Mouse (Mus musculus) splenic B cell, adult 2 months (primary cell): ENCODE measurements around the gene Slc38a1.

ENCODE experiments used
- DNase-seq: peaks from one replicate; pipeline ENCODE4 v3.0.0-alpha.2; 2011; ENCODE audit warnings: low read depth, low spot score
- H3K27me3 ChIP-seq: 2 replicates; pipeline ENCODE4 v1.6.1; 2012; ENCODE audit warnings: mild to moderate bottlenecking, low read length, moderate library complexity, mixed read lengths; ENCODE audit not compliant: control insufficient read depth, poor library complexity, insufficient read depth, severe bottlenecking
- H3K36me3 ChIP-seq: 2 replicates; pipeline ENCODE4 v1.6.1; 2012; ENCODE audit warnings: mild to moderate bottlenecking, low read length, moderate library complexity, mixed read lengths; ENCODE audit not compliant: control insufficient read depth, poor library complexity, insufficient read depth, severe bottlenecking

Slc38a1 gene

DNA sequence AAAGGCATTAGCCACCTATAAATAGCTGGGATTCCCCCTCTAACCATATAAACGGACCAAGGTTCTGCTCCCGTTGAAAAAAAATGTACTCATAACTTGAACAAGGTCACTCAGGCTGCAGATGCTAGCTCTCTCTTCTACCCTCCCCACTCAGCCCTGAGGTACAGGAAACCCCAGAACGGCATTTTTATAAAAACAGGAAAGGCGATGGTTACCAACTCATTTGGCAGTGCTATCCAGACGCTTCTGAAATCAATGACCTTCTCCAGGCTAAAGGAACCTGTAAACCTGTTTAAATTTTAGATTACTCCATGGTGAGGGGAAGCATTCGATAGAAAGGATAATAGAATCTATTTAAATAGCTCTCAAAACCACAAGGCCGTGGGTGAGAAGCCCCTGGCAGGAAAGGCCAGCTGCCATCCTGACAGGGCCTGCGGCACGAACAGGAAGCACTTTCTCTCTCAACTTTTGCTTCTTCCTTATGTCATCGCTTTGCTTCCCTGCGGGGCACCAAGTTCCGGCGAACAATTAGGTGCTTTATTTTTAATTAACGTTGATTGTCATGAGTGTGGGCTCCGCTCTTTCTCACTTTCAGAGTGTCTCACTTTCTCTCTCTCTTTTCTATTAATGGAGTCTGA lies 59.2 kb downstream of the Slc38a1 start:
- peaks cover 20% of the 10 kb centered on the region for H3K36me3 ChIP-seq
- peak; percentile 67 for DNase-seq

DNA sequence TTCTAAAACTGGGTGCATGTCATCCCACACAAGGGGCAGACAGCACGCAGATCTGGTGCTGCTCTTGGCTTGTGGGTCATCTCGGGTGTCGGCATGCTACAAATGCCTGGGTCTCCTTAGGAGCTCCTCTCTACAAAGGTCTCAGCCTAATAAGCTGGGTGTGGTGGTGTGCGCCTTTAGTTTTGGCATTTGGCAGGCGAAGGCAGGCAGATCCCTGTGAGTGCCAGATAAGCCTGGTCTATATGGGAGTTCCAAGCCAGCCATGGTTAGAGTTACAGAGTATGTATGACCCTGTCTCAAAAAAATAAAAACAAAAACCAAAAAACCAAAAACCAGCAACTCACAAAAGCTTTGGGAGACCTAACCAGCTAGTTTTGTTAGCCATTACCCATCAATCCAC lies 65.7 kb downstream of the Slc38a1 start:
- Histone ChIP-seq H3K27me3 (no peaks in the 10 kb centered on the region), H3K36me3 (peaks cover 20% of the 10 kb centered on the region)
- no peak for DNase-seq

More for the DNA sequence above, 59.2 kb downstream of the Slc38a1 start:
- no peaks in the 10 kb centered on the region for H3K27me3 ChIP-seq

- DNase-seq = no peak
- H3K27me3 ChIP-seq = no peaks in the 10 kb centered on the region
- no peaks in the 10 kb centered on the region; the same call in 1 of the 2 replicates for H3K36me3 ChIP-seq
Observed at GRCm38 (mm10) chr15:96568983-96569363, 73.7 kb downstream of the Slc38a1 start.

GRCm38 (mm10) chr15:96568271-96568982 lies 74.3 kb downstream of the Slc38a1 start:
- H3K36me3 ChIP-seq = no peaks in the 10 kb centered on the region
- H3K27me3 ChIP-seq = no peaks in the 10 kb centered on the region
- DNase-seq = no peak

GRCm38 (mm10) chr15:96566850-96567271 lies 75.9 kb downstream of the Slc38a1 start:
- DNase-seq = peak; percentile 37
- Histone ChIP-seq H3K27me3 (no peaks in the 10 kb centered on the region), H3K36me3 (no peaks in the 10 kb centered on the region)

DNA sequence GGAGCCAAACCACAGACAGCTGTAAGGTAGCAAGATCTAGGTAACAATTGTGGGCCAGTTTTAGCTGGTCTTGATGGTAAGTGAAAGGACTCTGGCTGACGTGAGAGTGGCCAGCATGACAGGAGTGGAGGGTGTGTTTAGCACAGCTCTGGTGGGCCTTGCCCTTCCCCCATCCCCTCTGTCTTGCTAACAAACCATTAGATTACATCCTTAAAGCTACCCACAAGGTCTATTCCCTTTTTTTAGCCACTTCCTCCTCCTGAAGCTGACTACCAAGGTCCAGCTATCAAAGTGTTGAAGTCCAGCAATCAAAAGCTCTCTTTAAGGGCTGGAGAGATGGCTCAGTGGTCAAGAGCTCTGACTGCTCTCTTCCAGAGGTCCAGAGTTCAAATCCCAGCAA lies 78.9 kb downstream of the Slc38a1 start:
- Histone ChIP-seq H3K36me3 (no peaks in the 10 kb centered on the region), H3K27me3 (no peaks in the 10 kb centered on the region)
- DNase-seq = no peak

GRCm38 (mm10) chr15:96562521-96562920 lies 80.2 kb downstream of the Slc38a1 start:
- no peak for DNase-seq
- H3K27me3 ChIP-seq = no peaks in the 10 kb centered on the region

GRCm38 (mm10) chr15:96560576-96561298 lies 82.0 kb downstream of the Slc38a1 start:
- no peak for DNase-seq
- Histone ChIP-seq H3K27me3 (no peaks in the 10 kb centered on the region), H3K36me3 (no peaks in the 10 kb centered on the region)

More at GRCm38 (mm10) chr15:96562521-96562920, 80.2 kb downstream of the Slc38a1 start:
- H3K36me3 ChIP-seq = no peaks in the 10 kb centered on the region

- peak; percentile 88 for DNase-seq
- Histone ChIP-seq H3K36me3 (no peaks in the 10 kb centered on the region), H3K27me3 (no peaks in the 10 kb centered on the region)
Observed at GRCm38 (mm10) chr15:96551569-96552380, 90.9 kb downstream of the Slc38a1 start.

DNA sequence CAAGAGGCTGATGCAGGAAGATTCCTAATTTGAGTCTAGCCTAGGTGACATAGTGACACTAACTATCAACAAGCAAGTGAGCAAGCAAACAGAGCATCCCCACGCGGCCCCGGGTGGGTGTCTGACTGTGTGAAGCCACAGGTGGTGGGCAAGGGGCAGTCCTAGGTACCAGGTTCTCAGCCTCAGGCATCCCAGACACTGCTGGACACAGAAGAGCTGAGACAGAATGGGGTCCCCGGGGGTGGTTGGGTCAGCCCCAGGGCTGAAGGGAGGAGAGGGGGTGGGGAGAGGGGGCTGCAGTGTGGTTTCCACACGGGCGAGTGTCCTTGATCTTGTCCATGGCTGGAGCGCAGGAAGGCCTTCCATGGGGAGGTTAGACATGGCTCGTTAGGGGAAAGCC lies 91.6 kb downstream of the Slc38a1 start:
- H3K27me3 ChIP-seq = no peaks in the 10 kb centered on the region
- no peak for DNase-seq
- no peaks in the 10 kb centered on the region for H3K36me3 ChIP-seq

DNA sequence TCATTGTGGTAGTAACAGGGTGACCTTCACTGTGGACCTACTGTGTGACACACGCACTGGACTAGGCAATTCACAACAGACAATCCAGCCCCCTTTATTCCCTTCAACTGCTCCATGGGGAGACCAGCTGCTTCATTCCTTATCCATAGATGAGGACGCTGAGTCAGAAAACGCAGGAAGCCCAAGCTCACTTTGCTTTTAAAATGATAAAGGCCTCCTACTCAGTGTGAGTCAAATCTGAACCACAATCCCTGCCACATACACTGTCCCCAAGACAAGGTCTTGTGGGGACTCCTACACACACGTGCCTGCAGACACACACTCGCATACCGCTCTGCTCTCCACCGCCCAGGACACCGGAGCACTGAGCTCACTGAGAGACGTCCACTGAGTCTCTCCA lies 94.3 kb downstream of the Slc38a1 start:
- no peaks in the 10 kb centered on the region for H3K27me3 ChIP-seq
- no peak for DNase-seq
- no peaks in the 10 kb centered on the region for H3K36me3 ChIP-seq

- H3K36me3 ChIP-seq = no peaks in the 10 kb centered on the region
- H3K27me3 ChIP-seq = no peaks in the 10 kb centered on the region
- no peak for DNase-seq
Observed at GRCm38 (mm10) chr15:96547256-96548195, 95.2 kb downstream of the Slc38a1 start.

- no peaks in the 10 kb centered on the region for H3K36me3 ChIP-seq
- H3K27me3 ChIP-seq = no peaks in the 10 kb centered on the region
- DNase-seq = peak; percentile 79
Observed at GRCm38 (mm10) chr15:96543181-96543828, 99.4 kb downstream of the Slc38a1 start.
